Mouse (Mus musculus) adrenal gland, postnatal 14 days (tissue): ENCODE data around the gene Hs6st3. TPM values are rescaled to one million over a fixed set of nuclear protein-coding genes. Genes with fewer than 3 reads are reported as not detected.
A peak's percentile ranks its signal among the peaks of the same experiment; 100 is the strongest.

ENCODE experiments used
- DNase-seq: peaks from one replicate; pipeline ENCODE4 v3.0.0; 2021; ENCODE audit warnings: mixed read lengths
- long read RNA-seq, 2 experiments: library from polyadenylated mRNA; stranded (forward); transcript quantifications; one replicate each; pipeline ENCODE4 v2.0.0; 2021
- total RNA-seq: library from RNA; stranded (reverse); gene quantifications from 2 replicates; pipeline ENCODE4 v1.2.3, GENCODE M21; 2021

The Hs6st3 gene
- total RNA-seq, result 1.4 TPM in 2 replicates
- long read RNA-seq, experiment 1, result 0 reads
- long read RNA-seq, experiment 2, result 0 reads

DNA sequence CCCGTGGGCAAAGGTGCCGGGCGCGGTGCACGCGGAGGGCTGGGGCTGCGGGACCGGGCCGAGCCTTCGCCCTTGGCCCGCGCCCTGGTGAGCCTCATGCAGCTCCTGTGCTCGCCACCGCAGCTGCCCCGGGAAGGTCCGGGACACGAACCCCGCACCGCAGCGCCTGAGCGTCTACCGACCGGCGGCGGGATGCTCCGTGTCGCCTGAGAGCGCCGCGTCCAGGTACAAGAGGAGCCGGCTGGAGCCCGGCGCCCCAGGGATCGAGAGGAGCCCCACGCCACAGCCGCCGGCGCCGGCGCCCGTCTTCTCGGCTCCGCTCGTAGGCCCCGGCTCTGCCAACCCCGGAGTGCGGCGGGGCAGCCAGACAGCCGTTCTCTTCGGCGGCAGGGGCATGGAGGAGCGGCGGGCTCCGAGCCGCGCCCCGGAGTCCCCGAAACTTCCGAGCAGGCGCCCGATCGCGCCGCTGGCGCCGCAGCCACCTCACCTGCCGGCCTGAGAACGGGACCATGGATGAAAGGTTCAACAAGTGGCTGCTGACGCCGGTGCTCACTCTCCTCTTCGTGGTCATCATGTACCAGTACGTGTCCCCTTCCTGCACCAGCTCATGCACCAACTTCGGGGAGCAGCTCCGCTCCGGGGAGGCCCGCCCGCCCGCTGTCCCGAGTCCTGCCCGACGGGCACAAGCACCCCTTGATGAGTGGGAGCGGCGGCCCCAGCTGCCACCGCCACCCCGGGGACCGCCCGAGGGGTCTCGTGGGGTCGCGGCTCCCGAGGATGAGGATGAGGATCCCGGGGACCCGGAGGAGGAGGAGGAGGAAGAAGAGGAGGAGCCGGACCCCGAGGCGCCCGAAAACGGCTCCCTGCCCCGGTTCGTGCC is at the start of gene Hs6st3:
TSS of gene Hs6st3 (plus strand) at position 436 of the 880 bp plus-strand sequence.
- DNase-seq, result peak; percentile 46

GRCm38 (mm10) chr14:119098851-119099569 is 39.1 kb upstream of the Hs6st3 start, which contains the start of gene Uggt2:
Gene Uggt2, minus strand, starts transcription at chr14:119099430.
- DNase-seq, result peak; percentile 94

- DNase-seq, result no peak
These were observed 38.6 kb upstream of the Hs6st3 start for GRCm38 (mm10) chr14:119099570-119099891.

DNA sequence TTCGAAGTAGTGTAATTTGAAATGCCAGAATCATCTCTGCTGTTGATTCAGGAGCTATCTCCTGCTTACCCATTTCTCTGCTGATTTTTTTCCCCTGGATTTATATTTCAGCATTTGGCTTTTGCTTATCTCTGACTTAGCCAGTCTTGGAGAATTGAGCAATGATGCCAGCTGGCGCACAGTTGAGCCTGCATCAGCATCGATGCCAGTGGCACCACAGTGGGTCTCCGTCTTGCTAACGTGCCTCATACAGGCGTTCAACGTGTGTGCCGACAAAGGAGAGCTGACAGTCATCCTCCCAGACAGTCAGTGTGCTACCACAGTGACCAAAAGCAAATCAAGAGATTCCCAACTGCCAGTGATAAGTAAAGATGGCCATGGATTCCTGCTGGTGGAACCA is 30.6 kb upstream of the Hs6st3 start:
- DNase-seq, result no peak

GRCm38 (mm10) chr14:119108776-119109301 is 29.3 kb upstream of the Hs6st3 start:
- no peak for DNase-seq

- no peak for DNase-seq
These were observed 28.3 kb upstream of the Hs6st3 start for GRCm38 (mm10) chr14:119109776-119110218.

- DNase-seq, result no peak
These were observed 25.6 kb upstream of the Hs6st3 start for GRCm38 (mm10) chr14:119112558-119112957.

GRCm38 (mm10) chr14:119123582-119123981 is 14.6 kb upstream of the Hs6st3 start:
- DNase-seq, result peak; percentile 15

- DNase-seq, result peak; percentile 37
These were observed 14.1 kb upstream of the Hs6st3 start for GRCm38 (mm10) chr14:119124061-119124460.

DNA sequence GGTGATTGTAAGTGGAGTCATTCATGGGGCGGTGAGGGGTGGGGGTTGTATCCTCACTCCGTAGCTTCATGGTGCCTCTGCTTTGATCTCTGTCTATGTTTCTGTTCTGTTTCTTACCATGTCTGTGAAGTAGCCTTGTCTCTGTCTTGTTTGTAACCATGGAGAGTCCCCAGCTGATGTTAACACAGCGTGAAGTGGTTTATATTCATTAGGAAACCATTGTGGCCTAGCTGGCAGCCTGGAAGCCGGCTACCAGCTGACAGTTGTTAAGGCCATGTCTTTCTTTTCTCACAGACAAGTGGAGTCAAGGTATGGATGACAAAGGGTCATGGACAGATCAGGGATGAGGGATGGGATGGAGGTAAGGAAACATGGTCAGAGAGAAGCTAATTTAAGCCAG is 12.3 kb upstream of the Hs6st3 start:
- no peak for DNase-seq

- DNase-seq, result no peak
These were observed 10.8 kb upstream of the Hs6st3 start for GRCm38 (mm10) chr14:119127330-119127729.

- DNase-seq, result peak; percentile 80
These were observed 632 bp upstream of the Hs6st3 start for GRCm38 (mm10) chr14:119137512-119137905.

- no peak for DNase-seq
These were observed 602 bp downstream of the Hs6st3 start for GRCm38 (mm10) chr14:119138786-119139100.

DNA sequence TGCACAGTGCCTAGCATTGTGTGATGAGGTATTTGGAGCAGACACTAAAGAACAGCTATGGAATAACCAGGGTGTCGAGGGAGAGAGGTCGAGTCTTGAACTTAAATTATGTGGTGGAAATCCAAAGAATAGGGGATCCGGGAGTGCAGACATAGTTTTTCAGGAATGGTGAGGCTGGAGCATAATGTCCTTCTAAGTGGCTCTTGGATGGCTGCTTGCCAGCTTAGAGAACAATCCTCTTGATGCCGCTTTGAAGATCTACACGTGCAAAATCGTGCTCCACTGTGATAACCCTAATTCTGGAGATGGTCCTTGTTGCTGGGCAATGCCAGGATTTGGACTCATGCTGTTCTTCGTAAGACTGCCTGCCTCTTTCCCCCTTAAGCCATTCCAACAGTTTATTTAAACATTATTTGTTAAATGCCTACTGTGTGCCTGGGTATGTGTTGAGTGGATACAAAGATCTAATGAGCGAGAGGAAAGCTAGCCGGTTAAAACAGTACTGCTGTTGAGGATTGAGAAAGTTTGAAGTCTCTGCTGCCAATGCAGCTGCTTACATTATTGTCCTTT is 1.3 kb downstream of the Hs6st3 start:
- no peak for DNase-seq

DNA sequence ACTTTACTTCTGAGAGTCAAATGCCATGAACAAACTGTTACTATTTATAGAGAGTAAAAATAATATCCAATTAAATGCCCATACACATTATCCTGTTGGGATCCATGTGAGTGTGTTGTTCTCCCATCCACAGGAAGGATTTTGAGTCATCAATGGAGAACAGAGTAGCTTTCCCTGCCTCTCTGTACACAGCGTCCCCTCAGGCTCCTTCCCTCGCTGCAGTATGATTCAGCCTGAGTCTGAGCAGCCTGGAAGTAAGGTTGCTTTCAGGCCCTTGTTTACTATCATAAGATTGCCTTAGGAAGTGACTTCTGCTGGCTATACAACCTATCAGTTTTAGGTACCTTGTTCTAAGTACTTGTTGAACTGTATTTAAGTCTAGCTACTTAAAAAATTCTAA is 14.9 kb downstream of the Hs6st3 start:
- DNase-seq, result no peak

DNA sequence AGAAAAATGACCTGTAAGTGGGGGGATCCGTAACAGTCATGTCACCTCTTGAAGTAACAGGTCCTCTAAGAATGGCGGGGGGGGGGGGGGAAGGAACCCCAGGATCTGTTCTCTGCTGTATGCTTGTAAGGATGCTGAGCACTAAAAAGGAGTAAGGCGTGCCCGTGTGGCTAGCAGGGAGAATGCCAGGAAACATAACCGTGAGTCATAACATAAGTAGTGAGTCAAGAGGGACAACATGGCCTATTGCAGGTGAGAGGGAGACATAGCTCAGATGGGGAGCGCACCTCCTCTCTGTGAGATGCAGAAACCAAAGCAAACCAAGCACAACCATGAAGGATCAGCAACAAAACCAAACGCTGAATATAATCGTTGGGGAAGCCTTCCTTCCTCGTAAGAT is 55.8 kb downstream of the Hs6st3 start:
- DNase-seq, result no peak

- no peak for DNase-seq
These were observed 65.4 kb downstream of the Hs6st3 start for GRCm38 (mm10) chr14:119203508-119203907.

DNA sequence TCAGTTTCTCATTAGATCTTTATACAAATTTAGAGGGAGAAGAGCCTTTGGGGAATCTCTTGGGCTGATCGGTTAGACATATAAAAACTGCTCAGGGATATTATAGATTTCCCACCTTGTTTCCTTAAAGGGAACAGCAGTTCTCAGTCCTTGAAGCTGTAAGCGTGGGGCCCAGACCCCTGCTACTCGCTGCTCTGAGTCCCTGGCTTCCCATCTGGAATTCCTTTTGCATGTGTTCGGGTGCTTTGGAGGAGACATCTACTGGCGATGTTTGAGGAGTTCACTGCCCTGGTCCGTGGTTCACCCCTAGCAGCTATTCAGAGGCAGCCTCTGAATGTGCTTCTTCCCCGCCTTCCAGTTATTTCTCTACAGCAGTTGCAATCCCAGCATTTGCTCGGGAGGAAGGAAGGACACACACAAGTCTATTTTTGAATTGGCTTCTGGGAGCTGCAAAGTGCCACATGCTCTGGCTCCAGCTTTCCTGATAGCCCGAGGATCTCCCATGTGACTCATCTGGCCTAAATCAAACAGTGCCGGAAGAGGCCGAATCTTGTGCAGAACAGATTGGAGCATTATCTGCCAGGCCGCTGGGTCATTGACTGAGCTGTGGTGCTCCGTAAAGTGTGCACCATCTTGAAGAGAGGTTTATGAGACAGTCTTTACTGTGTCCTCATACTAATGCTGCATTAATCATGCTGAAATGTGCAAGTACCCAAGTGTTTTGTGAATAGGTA is 77.6 kb downstream of the Hs6st3 start:
- no peak for DNase-seq

DNA sequence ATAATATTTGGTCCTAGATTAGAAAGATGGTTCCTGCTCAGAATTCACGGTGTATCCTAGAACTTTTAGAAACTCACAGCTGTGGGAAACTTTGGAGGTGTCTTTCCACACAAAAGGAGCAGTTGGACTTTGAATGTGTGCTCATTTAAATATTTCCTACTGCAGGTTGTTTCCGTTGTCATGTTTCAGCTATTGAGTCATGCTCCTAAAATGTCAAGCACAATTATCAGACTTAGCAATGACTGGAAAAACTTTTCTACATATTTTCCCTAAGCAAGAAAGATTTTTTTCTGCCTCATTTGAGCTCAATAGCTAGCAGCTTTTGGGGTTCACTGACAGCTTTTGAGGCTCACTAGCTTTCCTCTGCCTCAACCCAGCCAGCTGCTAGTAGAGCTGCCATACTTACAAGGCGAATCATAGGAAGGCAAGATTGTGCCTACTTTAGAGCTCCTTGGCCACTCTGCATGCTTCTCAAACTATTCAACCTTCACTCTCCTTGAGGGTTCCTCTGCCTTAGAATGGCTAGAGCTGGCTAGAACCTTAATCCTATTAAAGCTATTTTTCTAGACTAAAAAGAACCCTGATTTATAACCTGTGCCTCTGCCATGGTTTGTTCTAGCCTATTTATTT is 89.7 kb downstream of the Hs6st3 start:
- no peak for DNase-seq

DNA sequence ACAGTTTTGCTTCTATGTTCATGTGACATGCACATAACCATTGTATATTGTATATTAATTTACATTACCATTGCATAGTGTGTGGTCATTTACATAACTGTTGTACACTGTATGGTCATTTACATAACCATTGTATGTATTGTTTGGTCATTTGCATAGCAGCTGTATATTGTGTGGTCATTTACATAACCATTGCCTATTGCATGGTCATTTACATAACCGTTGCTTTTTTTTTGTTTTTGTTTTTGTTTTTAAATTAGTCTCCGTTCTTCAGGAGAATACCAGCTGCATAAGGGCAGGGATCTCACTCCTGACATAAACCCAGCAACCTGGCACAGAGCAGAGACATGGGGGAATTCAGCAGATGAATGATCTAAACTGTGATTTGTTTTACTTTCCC is 95.5 kb downstream of the Hs6st3 start:
- no peak for DNase-seq

DNA sequence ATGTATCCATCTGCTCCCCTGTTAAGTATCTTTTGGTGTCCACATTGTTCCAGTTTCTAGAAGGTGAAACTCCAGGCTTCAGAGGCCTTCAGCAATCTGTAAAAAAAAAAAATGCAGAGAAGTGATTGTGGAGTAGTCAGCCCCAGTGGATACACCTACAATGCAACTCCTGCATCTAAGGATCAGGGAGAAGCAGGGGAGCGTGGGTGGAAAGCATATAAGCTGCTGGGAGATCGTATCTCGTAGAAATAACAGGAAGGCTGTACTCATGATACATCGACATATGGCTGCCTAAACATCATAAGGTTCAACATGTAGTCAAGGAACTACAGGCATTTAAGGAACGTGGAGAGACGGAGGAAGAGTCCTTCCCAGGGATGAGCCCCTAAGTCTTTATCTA is 109.0 kb downstream of the Hs6st3 start:
- no peak for DNase-seq
